Mouse (Mus musculus): ENCODE results near the gene Tacc2. TPM values are rescaled to one million over a fixed set of nuclear protein-coding genes. Genes with fewer than 3 reads are reported as not detected.

The Tacc2 gene
- polyA plus RNA-seq, 1 experiment from 2014 or later: 35.2 TPM

DNA sequence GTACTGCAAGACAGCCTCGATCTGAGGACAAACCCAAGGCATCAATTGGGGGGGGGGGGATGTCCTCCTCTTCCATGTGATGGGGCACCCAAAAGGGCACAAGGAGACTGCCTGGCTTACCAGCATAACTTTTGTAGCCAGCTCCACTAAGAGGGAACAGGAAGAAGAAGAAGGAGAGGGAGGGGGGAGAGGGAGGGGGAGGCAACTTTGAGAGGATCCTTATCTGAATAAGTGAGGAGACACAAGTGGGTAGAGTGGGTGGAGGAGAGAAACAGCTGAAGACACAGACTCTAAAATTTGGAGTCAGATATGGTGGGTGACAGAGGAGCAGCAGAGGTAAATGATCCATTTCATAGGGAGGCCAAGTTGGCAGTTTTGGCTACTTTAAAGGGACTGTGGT, 16.3 kb upstream of the Tacc2 start:
- H3K9ac ChIP-seq (replicated peaks; ENCODE audit: low read depth, low read length): no peak overlapping the region
- H3K4me1 ChIP-seq (ENCODE audit: control insufficient read depth, insufficient read depth, low read length): no peaks in the 10 kb centered on the region
- H3K9me3 ChIP-seq (ENCODE audit: control insufficient read depth, low read depth, low read length): no peaks in the 10 kb centered on the region
- H3K27me3 ChIP-seq (ENCODE audit: control insufficient read depth, insufficient read depth, low read length): no peaks in the 10 kb centered on the region
- no peaks in the 10 kb centered on the region for H3K36me3 ChIP-seq (ENCODE audit: control insufficient read depth, insufficient read depth, low read length)
- no peak for ATAC-seq (ENCODE audit: insufficient number of reproducible peaks, insufficient read depth, low FRiP score, low read depth)
- 57% methylated on average over 1 of the region's 1 CpGs for WGBS
- no peak overlapping the region for H3K4me2 ChIP-seq (replicated peaks; ENCODE audit: low read depth, low read length)
- no peak overlapping the region for H3K27ac ChIP-seq (ENCODE audit: low read length)
- H3K4me3 ChIP-seq (ENCODE audit: low read depth, low read length): no peak overlapping the region

DNA sequence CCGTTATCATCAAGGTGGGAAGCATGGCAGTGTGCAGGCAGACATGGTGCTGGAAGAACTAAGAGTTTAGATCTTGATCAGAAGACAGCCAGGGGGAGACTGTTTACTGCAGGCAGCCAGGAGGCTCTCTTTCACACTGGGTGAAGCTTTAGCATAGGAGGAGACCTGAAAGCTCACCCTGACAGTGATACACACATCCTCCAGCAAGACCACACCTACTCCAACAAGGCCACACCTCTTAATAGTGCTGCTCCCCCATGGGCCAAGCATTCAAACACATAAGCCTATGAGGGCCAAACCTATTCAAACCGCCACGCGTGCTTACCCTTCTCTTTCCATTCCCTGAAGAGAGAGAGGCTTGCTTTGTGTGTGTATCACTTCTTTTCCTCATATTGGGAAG, 14.0 kb upstream of the Tacc2 start:
- Histone ChIP-seq H3K27me3 (ENCODE audit: control insufficient read depth, insufficient read depth, low read length) (no peaks in the 10 kb centered on the region), H3K9me3 (ENCODE audit: control insufficient read depth, low read depth, low read length) (no peaks in the 10 kb centered on the region), H3K4me1 (ENCODE audit: control insufficient read depth, insufficient read depth, low read length) (no peaks in the 10 kb centered on the region), H3K9ac (replicated peaks; ENCODE audit: low read depth, low read length) (no peak overlapping the region), H3K4me3 (ENCODE audit: low read depth, low read length) (no peak overlapping the region), H3K36me3 (ENCODE audit: control insufficient read depth, insufficient read depth, low read length) (no peaks in the 10 kb centered on the region), H3K27ac (ENCODE audit: low read length) (no peak overlapping the region), H3K4me2 (replicated peaks; ENCODE audit: low read depth, low read length) (no peak overlapping the region)
- ATAC-seq (ENCODE audit: insufficient number of reproducible peaks, insufficient read depth, low FRiP score, low read depth): no peak
- WGBS: 90% methylated on average over 4 of the region's 4 CpGs

DNA sequence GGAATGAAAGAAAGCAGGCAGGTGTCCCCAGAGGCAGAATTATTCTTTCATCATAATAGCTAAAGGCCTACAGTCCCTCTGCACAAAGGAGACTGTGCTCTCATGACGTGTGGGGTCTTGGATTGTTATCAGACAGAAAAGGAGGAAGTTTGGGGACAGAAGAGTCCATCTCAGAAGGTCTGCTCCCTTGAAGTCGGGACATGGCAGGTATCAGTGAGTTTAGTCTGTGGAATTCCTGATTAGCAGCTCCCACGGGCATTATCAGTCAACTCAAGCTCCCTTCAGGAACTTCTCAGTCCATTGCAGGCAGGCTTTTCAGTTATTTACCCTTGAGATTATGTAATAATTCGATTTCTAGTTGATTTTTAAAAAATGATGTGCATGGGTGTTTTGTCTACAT, 13.4 kb upstream of the Tacc2 start:
- Histone ChIP-seq H3K4me2 (replicated peaks; ENCODE audit: low read depth, low read length) (no peak overlapping the region), H3K9me3 (ENCODE audit: control insufficient read depth, low read depth, low read length) (no peaks in the 10 kb centered on the region), H3K36me3 (ENCODE audit: control insufficient read depth, insufficient read depth, low read length) (no peaks in the 10 kb centered on the region), H3K4me3 (ENCODE audit: low read depth, low read length) (no peak overlapping the region), H3K27me3 (ENCODE audit: control insufficient read depth, insufficient read depth, low read length) (no peaks in the 10 kb centered on the region), H3K4me1 (ENCODE audit: control insufficient read depth, insufficient read depth, low read length) (0 out of 2 replicates have a peak, but pooled peaks cover 1% of the 10 kb centered on the region), H3K27ac (ENCODE audit: low read length) (no peak overlapping the region), H3K9ac (replicated peaks; ENCODE audit: low read depth, low read length) (no peak overlapping the region)
- ATAC-seq (ENCODE audit: insufficient number of reproducible peaks, insufficient read depth, low FRiP score, low read depth): no peak
- 60% methylated on average over 4 of the region's 4 CpGs for WGBS

DNA sequence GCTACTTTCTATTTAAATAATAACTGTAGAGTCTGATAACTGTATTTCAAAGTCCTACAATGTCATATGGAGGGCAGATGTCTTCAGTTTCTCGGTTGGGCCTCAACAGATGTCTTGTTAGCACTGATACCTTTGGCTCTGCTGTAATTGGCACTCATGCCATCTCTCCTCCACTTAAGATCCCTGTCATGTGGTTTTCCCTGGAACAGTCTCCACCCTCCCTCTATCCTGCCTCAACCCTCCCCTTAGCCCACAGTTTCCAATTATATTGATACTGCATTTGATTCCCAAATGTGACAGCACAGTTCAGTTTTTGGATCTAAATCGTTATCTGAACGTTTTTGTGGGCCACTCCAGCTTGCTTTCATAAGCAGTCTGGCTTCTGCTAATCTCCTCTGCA, 12.6 kb upstream of the Tacc2 start:
- 0 out of 2 replicates have a peak, but pooled peaks cover 3% of the 10 kb centered on the region for H3K4me1 ChIP-seq (ENCODE audit: control insufficient read depth, insufficient read depth, low read length)
- H3K27ac ChIP-seq (ENCODE audit: low read length): no peak overlapping the region
- H3K36me3 ChIP-seq (ENCODE audit: control insufficient read depth, insufficient read depth, low read length): no peaks in the 10 kb centered on the region
- H3K9me3 ChIP-seq (ENCODE audit: control insufficient read depth, low read depth, low read length): no peaks in the 10 kb centered on the region
- H3K4me2 ChIP-seq (replicated peaks; ENCODE audit: low read depth, low read length): no peak overlapping the region
- no peak overlapping the region for H3K9ac ChIP-seq (replicated peaks; ENCODE audit: low read depth, low read length)
- WGBS: 68% methylated on average over 3 of the region's 3 CpGs
- ATAC-seq (ENCODE audit: insufficient number of reproducible peaks, insufficient read depth, low FRiP score, low read depth): no peak
- H3K4me3 ChIP-seq (ENCODE audit: low read depth, low read length): no peak overlapping the region
- no peaks in the 10 kb centered on the region for H3K27me3 ChIP-seq (ENCODE audit: control insufficient read depth, insufficient read depth, low read length)

DNA sequence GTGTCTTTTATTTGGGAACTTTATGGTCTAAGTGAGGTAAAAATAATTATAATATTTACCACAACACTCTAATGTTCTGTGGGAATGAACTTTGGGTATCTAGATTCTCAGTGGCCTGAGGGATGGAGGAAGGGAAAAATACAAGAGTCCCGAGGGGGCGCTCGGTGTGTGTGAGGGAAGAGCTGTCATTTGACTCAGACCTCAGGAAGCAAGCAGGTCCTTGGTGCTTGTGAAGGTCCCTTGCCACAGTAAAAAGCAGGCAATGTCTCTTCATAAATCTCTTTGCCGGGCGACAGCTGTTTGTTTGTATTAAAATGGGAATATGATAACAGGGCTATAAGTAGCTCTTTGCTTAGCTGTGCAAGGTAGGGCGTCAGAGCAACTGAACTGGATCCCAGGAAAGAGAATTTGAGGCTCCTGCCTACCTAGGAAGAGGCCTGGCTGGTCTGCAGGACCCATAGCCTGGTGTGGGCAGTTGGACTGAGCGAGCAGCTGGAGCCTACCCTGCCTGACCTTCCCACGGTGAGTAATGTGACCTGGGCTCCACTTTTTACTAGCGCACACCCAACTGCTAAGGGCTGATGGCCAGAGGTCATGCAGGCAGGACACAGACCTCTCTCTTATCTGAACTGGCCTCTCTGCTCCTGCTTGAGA, 8.3 kb upstream of the Tacc2 start:
- WGBS: 26% methylated on average over 9 of the region's 9 CpGs
- no peak for ATAC-seq (ENCODE audit: insufficient number of reproducible peaks, insufficient read depth, low FRiP score, low read depth)

DNA sequence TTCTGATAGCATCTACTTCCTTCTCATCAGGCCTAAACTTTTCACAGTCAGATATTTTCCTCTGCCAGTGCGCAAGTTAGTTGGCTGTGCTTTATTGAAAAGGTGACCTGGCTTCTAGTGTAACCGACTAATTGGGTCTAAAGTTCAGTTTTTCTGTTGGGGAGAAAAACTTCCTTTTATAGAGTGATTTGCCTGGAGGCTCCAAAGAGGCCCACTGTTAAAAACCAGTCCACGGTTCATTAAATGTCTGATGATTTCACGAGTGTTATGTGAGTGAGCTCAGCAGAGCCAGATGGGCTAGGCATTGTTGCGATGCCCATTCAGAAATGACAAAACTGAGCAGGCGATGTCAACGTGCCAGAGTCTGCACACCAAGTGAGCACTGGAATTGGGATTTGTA, 6.8 kb upstream of the Tacc2 start:
- 80% methylated on average over 7 of the region's 7 CpGs for WGBS
- Histone ChIP-seq H3K27ac (ENCODE audit: low read length) (no peak overlapping the region), H3K9me3 (ENCODE audit: control insufficient read depth, low read depth, low read length) (no peaks in the 10 kb centered on the region), H3K9ac (replicated peaks; ENCODE audit: low read depth, low read length) (no peak overlapping the region), H3K4me2 (replicated peaks; ENCODE audit: low read depth, low read length) (no peak overlapping the region), H3K27me3 (ENCODE audit: control insufficient read depth, insufficient read depth, low read length) (no peaks in the 10 kb centered on the region), H3K4me3 (ENCODE audit: low read depth, low read length) (no peak overlapping the region), H3K4me1 (ENCODE audit: control insufficient read depth, insufficient read depth, low read length) (0 out of 2 replicates have a peak, but pooled peaks cover 3% of the 10 kb centered on the region), H3K36me3 (ENCODE audit: control insufficient read depth, insufficient read depth, low read length) (no peaks in the 10 kb centered on the region)
- ATAC-seq (ENCODE audit: insufficient number of reproducible peaks, insufficient read depth, low FRiP score, low read depth): no peak

More for the DNA sequence above, 8.3 kb upstream of the Tacc2 start:
- no peak overlapping the region for H3K9ac ChIP-seq (replicated peaks; ENCODE audit: low read depth, low read length)
- no peaks in the 10 kb centered on the region for H3K9me3 ChIP-seq (ENCODE audit: control insufficient read depth, low read depth, low read length)
- 0 out of 2 replicates have a peak, but pooled peaks cover 3% of the 10 kb centered on the region for H3K4me1 ChIP-seq (ENCODE audit: control insufficient read depth, insufficient read depth, low read length)
- H3K4me2 ChIP-seq (replicated peaks; ENCODE audit: low read depth, low read length): no peak overlapping the region
- H3K27ac ChIP-seq (ENCODE audit: low read length): no peak overlapping the region
- no peak overlapping the region for H3K4me3 ChIP-seq (ENCODE audit: low read depth, low read length)
- no peaks in the 10 kb centered on the region for H3K36me3 ChIP-seq (ENCODE audit: control insufficient read depth, insufficient read depth, low read length)
- no peaks in the 10 kb centered on the region for H3K27me3 ChIP-seq (ENCODE audit: control insufficient read depth, insufficient read depth, low read length)

DNA sequence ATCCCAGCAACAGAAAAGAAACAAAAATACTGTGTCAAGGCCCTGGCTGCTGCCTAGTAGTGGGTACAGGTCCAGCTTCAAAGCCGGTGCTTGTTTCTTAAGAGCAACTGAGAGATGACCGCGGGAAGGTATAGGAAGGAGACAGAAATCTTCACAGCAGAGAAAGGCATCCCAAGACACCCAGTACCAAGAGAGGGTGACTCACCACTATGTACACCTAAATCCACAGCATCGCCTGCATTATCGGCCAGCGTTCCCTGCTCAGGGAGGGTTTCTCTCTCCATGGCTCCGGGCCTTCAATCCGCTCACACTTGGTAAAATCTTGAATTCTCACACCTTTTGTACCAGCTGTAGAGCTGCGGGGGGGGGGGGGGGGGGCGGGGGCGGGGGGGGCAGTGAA, 4.4 kb upstream of the Tacc2 start, which contains the start of gene Nsmce4a:
Gene Nsmce4a (minus strand): TSS at position 298 of the 400 bp plus-strand sequence.
- no peak within 1 kb of the TSS for H3K9ac ChIP-seq (replicated peaks; ENCODE audit: low read depth, low read length)
- H3K4me2 ChIP-seq (replicated peaks; ENCODE audit: low read depth, low read length): no peak within 1 kb of the TSS
- WGBS: 87% methylated on average over 8 of the region's 11 CpGs
- no peaks in the 10 kb centered on the region for H3K9me3 ChIP-seq (ENCODE audit: control insufficient read depth, low read depth, low read length)
- ATAC-seq (ENCODE audit: insufficient number of reproducible peaks, insufficient read depth, low FRiP score, low read depth): no peak
- H3K4me1 ChIP-seq (ENCODE audit: control insufficient read depth, insufficient read depth, low read length): 0 out of 2 replicates have a peak, but pooled peaks cover 3% of the 10 kb centered on the region
- H3K4me3 ChIP-seq (ENCODE audit: low read depth, low read length): no peak within 1 kb of the TSS
- H3K27ac ChIP-seq (ENCODE audit: low read length): no peak within 1 kb of the TSS; the same call in 1 of the 2 replicates
- no peaks in the 10 kb centered on the region for H3K36me3 ChIP-seq (ENCODE audit: control insufficient read depth, insufficient read depth, low read length)
- H3K27me3 ChIP-seq (ENCODE audit: control insufficient read depth, insufficient read depth, low read length): no peaks in the 10 kb centered on the region

DNA sequence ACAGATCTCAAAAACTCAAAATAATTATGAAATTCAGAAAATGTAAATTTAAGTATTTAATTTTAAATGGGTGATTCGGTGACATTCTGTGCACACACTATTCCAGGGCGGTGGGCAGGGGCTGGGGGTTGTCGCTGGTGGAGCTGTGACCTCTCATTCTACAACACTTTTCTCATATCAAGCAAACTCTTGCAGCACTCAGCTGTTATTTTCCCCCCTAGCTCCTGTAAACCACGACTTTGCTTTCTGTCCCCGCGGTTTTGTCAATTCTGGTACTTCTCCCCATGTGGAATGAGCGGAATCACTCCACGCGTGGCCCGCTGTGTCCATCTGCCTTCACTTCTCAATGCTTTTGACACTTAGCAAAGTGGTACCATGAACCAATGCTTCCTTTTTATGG, 3.5 kb upstream of the Tacc2 start:
- no peak overlapping the region for H3K4me2 ChIP-seq (replicated peaks; ENCODE audit: low read depth, low read length)
- H3K27ac ChIP-seq (ENCODE audit: low read length): peak overlapping the region; percentile 72; the same call in 1 of the 2 replicates
- ATAC-seq (ENCODE audit: insufficient number of reproducible peaks, insufficient read depth, low FRiP score, low read depth): no peak
- no peaks in the 10 kb centered on the region for H3K36me3 ChIP-seq (ENCODE audit: control insufficient read depth, insufficient read depth, low read length)
- H3K9me3 ChIP-seq (ENCODE audit: control insufficient read depth, low read depth, low read length): no peaks in the 10 kb centered on the region
- H3K27me3 ChIP-seq (ENCODE audit: control insufficient read depth, insufficient read depth, low read length): no peaks in the 10 kb centered on the region
- WGBS: 93% methylated on average over 10 of the region's 10 CpGs
- H3K4me1 ChIP-seq (ENCODE audit: control insufficient read depth, insufficient read depth, low read length): 0 out of 2 replicates have a peak, but pooled peaks cover 3% of the 10 kb centered on the region
- H3K4me3 ChIP-seq (ENCODE audit: low read depth, low read length): no peak overlapping the region
- H3K9ac ChIP-seq (replicated peaks; ENCODE audit: low read depth, low read length): no peak overlapping the region

Data from stomach, embryonic 14.5 days (tissue).